Mouse (Mus musculus) retina, adult 2 months (tissue): ENCODE measurements around the gene Pilra.

Experiments
- DNase-seq: peaks from one replicate; pipeline ENCODE4 v3.0.0-alpha.2; 2012; ENCODE audit warnings: low read depth, low spot score

Gene Pilra

DNA sequence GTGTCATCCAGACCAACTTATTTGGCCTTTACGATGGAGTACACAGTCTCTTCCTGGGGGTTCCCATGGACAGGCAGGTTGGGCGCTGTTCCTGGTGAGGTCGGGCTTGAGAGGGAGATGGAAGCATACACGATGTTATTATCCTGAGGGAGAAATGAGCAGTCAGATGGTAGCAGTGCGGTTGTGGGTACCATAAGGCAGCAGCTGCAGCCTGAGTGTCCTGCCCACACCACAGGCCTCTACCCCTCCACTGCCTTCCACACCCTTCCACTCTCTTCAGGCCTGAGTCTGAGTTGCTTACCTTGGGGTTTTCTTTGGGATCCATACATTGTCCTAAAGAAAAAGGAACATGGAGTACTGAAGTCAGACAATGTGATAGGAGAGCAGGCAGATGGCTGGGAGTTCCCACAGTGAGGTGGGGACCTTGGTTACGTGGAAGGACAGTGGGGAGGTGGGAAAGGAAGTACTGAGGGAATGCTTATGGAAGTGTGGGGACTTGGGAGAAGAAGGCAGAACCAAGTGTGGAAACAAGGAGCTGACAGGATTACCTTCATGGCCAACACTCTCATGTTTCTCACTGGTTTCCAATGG, 12.5 kb downstream of the Pilra start:
- DNase-seq, result no peak

DNA sequence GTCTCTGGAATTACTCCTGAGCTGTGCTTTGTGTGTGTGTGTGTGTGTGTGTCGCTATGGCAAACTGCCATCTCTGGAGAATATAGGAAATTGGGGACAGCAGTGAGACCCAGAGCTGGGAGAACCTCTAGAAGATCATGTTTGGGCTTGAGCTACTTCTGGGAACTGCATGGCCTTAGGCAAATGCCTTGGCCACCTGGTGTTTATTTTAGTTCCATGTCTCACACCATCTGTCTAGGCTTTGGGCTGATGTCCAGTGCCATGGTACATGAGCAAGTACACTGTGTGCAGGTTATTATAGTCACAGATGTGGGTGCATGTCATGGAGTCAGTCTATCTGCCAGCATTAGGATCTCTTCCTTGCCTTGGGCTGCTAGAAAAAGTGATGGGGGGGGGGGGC, 13.5 kb downstream of the Pilra start:
- no peak for DNase-seq

DNA sequence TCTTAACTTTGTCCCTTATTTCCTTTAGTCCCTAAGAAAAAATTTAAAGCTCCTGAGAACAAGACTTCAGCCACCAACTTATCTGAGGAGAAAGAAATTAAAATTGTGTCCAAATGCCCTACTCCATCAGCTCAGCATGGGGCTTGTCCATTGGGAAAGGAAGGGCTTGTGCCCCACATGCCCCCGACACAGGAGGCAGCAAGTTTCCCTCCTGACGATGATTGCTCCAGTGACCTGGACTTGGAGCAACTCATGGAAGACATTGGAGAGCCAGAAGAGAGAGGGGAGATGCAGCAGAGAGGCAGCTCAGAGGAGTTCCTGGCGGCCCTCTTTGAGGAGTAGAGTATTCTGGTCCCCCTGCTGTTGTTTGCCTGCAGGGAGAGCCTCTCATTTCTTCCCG, 14.0 kb downstream of the Pilra start:
- DNase-seq, result no peak

DNA sequence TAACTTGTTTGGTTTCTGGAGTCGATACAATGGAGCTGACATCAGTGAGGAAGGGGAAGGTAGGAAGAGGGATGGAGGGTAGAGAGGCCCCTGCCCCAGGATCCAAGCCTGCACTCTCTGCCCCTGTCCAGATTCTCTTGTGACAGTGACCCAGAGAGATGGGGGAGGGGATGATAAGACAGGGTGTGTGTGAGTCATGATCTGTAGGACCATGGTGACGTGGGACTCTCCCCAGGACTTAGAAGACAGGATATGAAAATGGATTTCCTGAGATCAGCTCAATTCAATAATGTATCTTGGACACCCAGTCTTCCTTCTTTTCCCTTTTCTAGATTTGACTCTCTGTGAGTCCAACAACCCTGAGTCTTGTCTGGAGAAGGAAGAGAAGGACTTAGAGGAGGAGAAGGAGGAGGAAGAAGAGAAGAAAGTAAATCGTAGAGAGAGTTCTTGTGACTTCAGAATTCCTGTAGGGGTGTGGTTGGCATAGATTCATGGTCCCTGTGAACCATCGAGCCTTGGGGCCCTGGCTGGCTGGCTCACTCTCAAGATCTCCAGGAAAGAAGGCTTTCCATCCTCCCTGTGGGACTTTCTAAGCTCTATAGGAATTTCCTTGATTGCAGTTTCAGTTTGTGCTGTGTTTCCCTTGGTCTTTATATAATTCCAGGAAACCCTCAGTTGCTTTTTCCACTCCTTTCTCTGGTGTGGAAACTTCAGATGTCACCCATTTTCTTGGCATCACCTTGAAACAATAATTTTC, 18.4 kb downstream of the Pilra start:
- DNase-seq, result no peak

DNA sequence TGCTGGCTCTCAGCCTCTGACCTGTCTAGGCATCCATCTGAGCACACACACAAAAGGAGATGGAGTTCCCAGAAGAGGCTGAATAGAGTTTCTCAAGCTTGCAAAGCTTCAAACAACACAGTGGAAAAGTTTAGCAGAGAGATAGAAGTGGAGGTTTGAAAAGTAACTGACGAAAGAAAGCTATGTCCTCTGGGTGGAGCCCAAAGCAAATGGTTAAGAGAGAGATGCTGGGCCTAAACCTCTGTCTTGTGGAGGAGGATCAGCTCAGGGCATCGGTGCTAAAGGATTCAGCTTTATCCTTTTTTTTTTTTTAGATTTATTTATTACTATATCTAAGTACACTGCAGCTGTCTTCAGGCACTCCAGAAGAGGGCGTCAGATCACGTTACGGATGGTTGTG, 27.8 kb downstream of the Pilra start:
- no peak for DNase-seq

GRCm38 (mm10) chr5:137806158-137806557, 29.9 kb downstream of the Pilra start:
- DNase-seq, result no peak

- DNase-seq, result no peak
Measured at GRCm38 (mm10) chr5:137800917-137801316, 35.2 kb downstream of the Pilra start.

GRCm38 (mm10) chr5:137796606-137797005, 39.5 kb downstream of the Pilra start:
- DNase-seq, result no peak

GRCm38 (mm10) chr5:137791553-137791952, 44.5 kb downstream of the Pilra start:
- DNase-seq, result no peak

DNA sequence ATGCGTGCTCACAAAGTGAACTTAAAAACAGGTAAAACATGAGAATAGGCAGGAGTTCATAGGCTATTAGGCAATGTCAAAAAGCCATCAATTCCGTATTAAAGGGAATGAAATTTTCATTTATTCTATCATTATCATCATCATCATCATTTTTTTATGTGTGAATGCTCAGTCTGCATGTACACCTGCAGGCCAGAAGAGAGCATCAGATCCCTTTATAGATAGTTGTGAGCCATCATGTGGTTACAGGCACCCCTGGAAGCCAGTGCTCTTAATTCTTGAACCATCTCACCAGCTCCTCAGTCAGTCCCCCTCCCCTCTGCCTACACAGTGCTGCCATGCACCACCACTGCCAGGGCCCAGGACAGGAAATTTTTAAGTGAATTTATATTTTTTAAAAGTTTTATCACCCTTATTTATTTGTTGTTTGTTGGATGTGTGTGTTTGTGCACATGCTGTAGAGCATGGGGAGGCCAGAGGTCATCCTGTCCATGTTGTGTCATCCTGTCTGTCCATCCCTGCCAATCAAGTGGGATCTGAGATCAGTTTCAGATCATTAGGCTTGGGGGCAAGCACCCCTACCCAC, 47.0 kb downstream of the Pilra start:
- DNase-seq, result no peak

- no peak for DNase-seq
Measured at GRCm38 (mm10) chr5:137788171-137788570, 47.9 kb downstream of the Pilra start.

DNA sequence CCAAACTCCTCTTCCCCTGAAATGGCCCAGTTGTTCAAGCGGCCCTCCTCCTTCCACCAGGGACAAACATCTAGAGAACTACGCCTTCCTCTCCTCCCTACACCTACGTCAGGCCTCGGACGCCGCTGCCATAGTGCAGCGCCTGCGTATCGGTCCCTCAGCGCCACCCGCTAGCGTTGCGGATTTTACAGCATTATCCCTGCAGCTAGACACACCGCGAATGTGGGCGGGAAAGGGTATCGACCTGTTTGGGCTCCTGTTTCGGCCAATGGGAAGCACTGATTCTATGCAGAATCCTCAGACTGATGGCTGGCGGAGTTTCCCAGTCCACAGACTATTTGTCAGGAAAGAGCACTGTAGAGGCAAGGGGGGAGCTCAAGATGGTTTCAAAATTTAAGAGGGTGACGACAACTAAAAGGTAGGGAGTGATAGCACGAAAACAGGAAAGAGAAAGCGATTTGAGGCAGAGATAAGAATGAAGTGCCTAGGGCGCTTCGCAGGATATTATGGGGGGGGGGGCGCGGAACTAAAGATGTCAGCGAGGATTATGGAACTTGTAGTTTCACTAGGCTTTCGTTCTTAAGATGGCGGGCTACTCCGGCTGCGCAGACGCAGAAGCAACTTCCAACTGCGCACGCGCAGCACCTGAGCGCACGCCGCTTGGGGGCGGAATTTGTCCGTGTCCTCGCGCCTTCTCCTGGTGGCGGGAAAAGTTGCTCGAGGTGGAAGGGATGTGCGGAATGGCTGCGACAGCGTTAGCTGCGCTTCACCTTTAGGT, 48.7 kb downstream of the Pilra start, which contains the start of the genes Mepce and Zcwpw1:
Mepce (minus strand) TSS at position 505 of the 778 bp plus-strand sequence.
Zcwpw1 (plus strand) TSS at position 648 of the 778 bp plus-strand sequence.
- peak; percentile 96 for DNase-seq

GRCm38 (mm10) chr5:137786109-137786942, 49.8 kb downstream of the Pilra start:
- peak; percentile 100 for DNase-seq

GRCm38 (mm10) chr5:137785164-137786031, 50.7 kb downstream of the Pilra start:
- DNase-seq, result no peak

DNA sequence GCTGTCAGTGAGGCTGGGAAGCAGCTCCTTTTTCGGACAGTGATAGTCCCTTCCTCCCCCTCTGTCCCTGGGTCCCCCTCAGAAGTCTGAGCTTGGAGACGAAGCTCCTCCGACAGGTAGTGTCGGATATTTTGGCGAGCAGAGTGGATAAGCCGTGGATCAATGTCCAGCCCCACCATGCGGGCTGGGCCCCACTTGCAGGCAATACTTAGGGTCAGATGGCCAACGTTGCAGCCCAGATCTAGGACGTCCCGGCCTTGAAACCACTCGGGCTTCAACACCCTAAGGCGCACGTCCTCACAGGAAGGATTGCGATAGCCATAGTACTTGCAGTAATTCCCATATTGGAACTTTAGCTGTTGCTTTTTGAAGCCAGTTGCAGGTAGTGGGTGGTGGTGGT, 51.5 kb downstream of the Pilra start:
- no peak for DNase-seq

DNA sequence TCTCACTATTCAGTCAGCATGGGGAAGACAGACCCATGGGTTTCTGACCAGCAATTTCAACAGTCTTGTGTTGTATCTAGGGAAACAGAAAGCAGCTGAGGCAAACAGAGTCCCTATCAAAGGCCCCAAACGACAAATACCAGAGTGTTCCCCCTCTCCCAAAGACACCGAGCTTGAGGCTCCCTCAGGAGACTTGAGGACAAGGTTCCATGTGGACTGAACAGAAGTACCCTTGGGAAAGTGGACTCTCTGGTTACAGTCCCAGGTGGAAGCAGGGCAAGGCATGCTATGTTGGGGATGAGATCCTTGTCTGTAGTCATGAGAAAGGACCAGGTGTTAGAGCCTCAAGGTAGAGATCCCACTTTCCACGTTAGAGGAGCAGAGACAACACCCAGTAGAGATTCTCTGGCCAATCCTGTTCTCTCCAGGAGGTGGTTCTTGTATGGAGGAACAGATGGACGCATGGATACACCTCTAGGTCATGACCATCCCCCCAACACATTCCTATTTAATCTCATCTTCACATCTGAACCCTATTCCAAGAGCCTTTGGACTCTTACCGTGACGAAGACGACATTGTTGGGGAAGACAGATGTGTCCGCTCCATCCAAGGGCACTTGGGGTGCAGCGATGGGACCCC, 52.1 kb downstream of the Pilra start:
- no peak for DNase-seq

GRCm38 (mm10) chr5:137782776-137783522, 53.1 kb downstream of the Pilra start:
- no peak for DNase-seq

GRCm38 (mm10) chr5:137781661-137782060, 54.4 kb downstream of the Pilra start:
- DNase-seq, result no peak
